Mouse (Mus musculus) lung, adult 2 months (tissue): ENCODE results near the gene Smim6.

Source experiments
- CTCF ChIP-seq: fragments of 200-500 bp; IDR thresholded peaks from 2 replicates; pipeline ENCODE4 v1.5.1; 2011; ENCODE audit warnings: mild to moderate bottlenecking, low read length, control low read depth; ENCODE audit not compliant: insufficient read depth
- POLR2A ChIP-seq: fragments of 200-500 bp; IDR thresholded peaks from 2 replicates; pipeline ENCODE4 v1.6.1; 2011; ENCODE audit warnings: low read depth, mild to moderate bottlenecking, control low read depth, low read length, borderline replicate concordance; ENCODE audit errors: extremely low read depth

DNA sequence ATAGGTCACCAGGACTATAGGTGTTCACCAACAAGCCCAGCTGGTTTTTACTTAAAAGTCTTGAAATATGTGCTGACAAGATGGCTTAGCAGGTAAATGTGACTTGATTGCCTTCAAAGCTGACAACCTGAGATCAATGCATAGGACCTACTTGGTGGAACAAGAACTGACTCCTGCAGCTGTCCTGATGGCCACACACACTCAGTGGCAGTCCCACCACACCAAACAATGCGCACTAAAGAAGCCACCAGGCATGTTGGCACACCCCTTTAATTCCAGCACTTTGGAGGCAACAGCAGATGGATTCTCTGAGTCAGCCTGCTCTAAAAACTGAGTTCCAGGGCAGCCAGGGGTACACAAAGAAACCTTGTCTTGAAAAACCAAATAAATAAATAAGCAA lies 10.2 kb downstream of the Smim6 start:
- no peak for TF ChIP-seq CTCF
- no peak for TF ChIP-seq POLR2A
